Mouse (Mus musculus) left cerebral cortex, adult 9 months (tissue): ENCODE measurements at regions not wholly inside any gene's neighbourhood (a gene's known extent, or its start where the extent isn't known, plus 50 kb on each side); places are given as distances from the start of the nearest gene placed in this dataset.
A peak's percentile ranks its signal among the peaks of the same experiment; 100 is the strongest.

ENCODE experiments used
- DNase-seq, 2 experiments: peaks; one replicate each; pipeline ENCODE4 v3.0.0; 2022; ENCODE audit warnings: low spot score in 2 of 2

GRCm38 (mm10) chr17:64492614-64493269 is 107.8 kb upstream of the Man2a1 start:
- DNase-seq = no peak

GRCm38 (mm10) chr17:64499281-64499997 is 101.1 kb upstream of the Man2a1 start:
- DNase-seq = peak in 1 of 2 experiments; percentile 21

GRCm38 (mm10) chr17:64502376-64502775 is 98.2 kb upstream of the Man2a1 start:
- DNase-seq = no peak

GRCm38 (mm10) chr17:64505956-64506355 is 94.6 kb upstream of the Man2a1 start:
- no peak for DNase-seq

- peak in 1 of 2 experiments; percentile 14 for DNase-seq
Measured at GRCm38 (mm10) chr17:64511139-64511779, 89.3 kb upstream of the Man2a1 start.

GRCm38 (mm10) chr17:64522213-64522612 is 78.3 kb upstream of the Man2a1 start:
- no peak for DNase-seq

GRCm38 (mm10) chr17:64523899-64524298 is 76.6 kb upstream of the Man2a1 start:
- no peak for DNase-seq

- no peak for DNase-seq
Measured at GRCm38 (mm10) chr17:64527817-64528216, 72.7 kb upstream of the Man2a1 start.

- DNase-seq = no peak
Measured at GRCm38 (mm10) chr17:64528476-64528875, 72.1 kb upstream of the Man2a1 start.

GRCm38 (mm10) chr17:64529296-64529994 is 71.1 kb upstream of the Man2a1 start:
- DNase-seq = no peak

- DNase-seq = no peak
Measured at GRCm38 (mm10) chr17:64531150-64531549, 69.4 kb upstream of the Man2a1 start.

GRCm38 (mm10) chr17:64534323-64534722 is 66.2 kb upstream of the Man2a1 start:
- DNase-seq = no peak

GRCm38 (mm10) chr17:64538520-64538953 is 62.0 kb upstream of the Man2a1 start:
- no peak for DNase-seq

- DNase-seq = no peak
Measured at GRCm38 (mm10) chr17:64540411-64540810, 60.1 kb upstream of the Man2a1 start.

- DNase-seq = no peak
Measured at GRCm38 (mm10) chr17:64548536-64548935, 52.0 kb upstream of the Man2a1 start.

GRCm38 (mm10) chr17:64550034-64550433 is 50.5 kb upstream of the Man2a1 start:
- no peak for DNase-seq
